Mouse (Mus musculus): ENCODE measurements around the gene Map4k1.

GRCm38 (mm10) chr7:28943451-28944180 lies 38.2 kb upstream of the Map4k1 start:
- TF ChIP-seq CTCF (IDR thresholded peaks at IDR 0.05; ENCODE audit: control insufficient read depth, insufficient read depth, low read length) (no peak), POLR2A (IDR thresholded peaks at IDR 0.05; ENCODE audit: borderline replicate concordance, control insufficient read depth, low read depth, low read length) (no peak)
